Comparison of ENCODE assay signal across 7 mouse cellular contexts in genomic region chr15:103250195-103250740, GRCm38 (mm10). TPM values are rescaled to one million over a fixed set of nuclear protein-coding genes. Genes with fewer than 3 reads are reported as not detected.
A peak's percentile ranks its signal among the peaks of the same experiment; 100 is the strongest.
DNase-seq lines count a peak whose midpoint lies in the region; ATAC-seq and TF ChIP-seq lines count a peak whose summit lies in the region.

No protein-coding gene starts in this region.

- H3K4me1 ChIP-seq in G1E (ENCODE audit: insufficient read depth, low read depth, low read length), result peaks cover 70% of the 10 kb centered on the region
- no peaks in the 10 kb centered on the region for H3K4me1 ChIP-seq in cortical plate, adult 2 months (ENCODE audit: control insufficient read depth, insufficient read depth, low read length)
- peaks cover 29% of the 10 kb centered on the region for H3K4me1 ChIP-seq in heart, embryonic 10.5 days

- TF ChIP-seq CTCF in G1E (IDR thresholded peaks at IDR 0.05; ENCODE audit: low read depth, low read length), result peak; percentile 94
- TF ChIP-seq CTCF in cortical plate, adult 2 months (IDR thresholded peaks at IDR 0.05; ENCODE audit: extremely low read depth, insufficient read depth, low read length), result peak; percentile 66

- H3K27me3 ChIP-seq in G1E (ENCODE audit: insufficient read depth, low read length), result no peaks in the 10 kb centered on the region
- H3K27me3 ChIP-seq in heart, embryonic 10.5 days (ENCODE audit: insufficient read depth, poor library complexity, severe bottlenecking), result no peaks in the 10 kb centered on the region
- H3K27me3 ChIP-seq in splenic B cell, adult 2 months (ENCODE audit: control insufficient read depth, insufficient read depth, low read length, poor library complexity, severe bottlenecking), result peaks cover 3% of the 10 kb centered on the region

- H3K4me3 ChIP-seq in G1E (ENCODE audit: low read depth, low read length), result peak overlapping the region; percentile 87
- H3K4me3 ChIP-seq in cortical plate, adult 2 months (ENCODE audit: insufficient read depth, low read length), result no peak overlapping the region
- peak overlapping the region; percentile 5 for H3K4me3 ChIP-seq in heart, embryonic 10.5 days

- 38% methylated on average over 2 of the region's 2 CpGs for WGBS in heart, embryonic 10.5 days

- H3K36me3 ChIP-seq in G1E (replicated peaks), result peaks cover 79% of the 10 kb centered on the region
- H3K36me3 ChIP-seq in heart, embryonic 10.5 days, result peaks cover 39% of the 10 kb centered on the region
- peaks cover 15% of the 10 kb centered on the region for H3K36me3 ChIP-seq in splenic B cell, adult 2 months (ENCODE audit: control insufficient read depth, insufficient read depth, low read length, poor library complexity, severe bottlenecking)

- DNase-seq in CD4-positive, CD25-positive, alpha-beta regulatory T cell, adult 2 months (ENCODE audit: low read depth, low spot score), result peak; percentile 69
- peak; percentile 47 for DNase-seq in G1E (ENCODE audit: low spot score)
- DNase-seq in heart, embryonic 10.5 days (ENCODE audit: low spot score), result peak; percentile 92
- DNase-seq in kidney, postnatal 36 days, result peak; percentile 67 to 88
- peak; percentile 79 for DNase-seq in splenic B cell, adult 2 months (ENCODE audit: low read depth, low spot score)

- H3K9me3 ChIP-seq in G1E (replicated peaks), result no peaks in the 10 kb centered on the region
- H3K9me3 ChIP-seq in heart, embryonic 10.5 days, result no peaks in the 10 kb centered on the region

- peak; percentile 16; the same call in 1 of the 2 replicates for ATAC-seq in G1E (ENCODE audit: extremely low read depth, insufficient number of reproducible peaks, low FRiP score, poor library complexity, severe bottlenecking)
- peak; percentile 60 for ATAC-seq in megakaryocyte, adult 5-6 weeks (ENCODE audit: poor library complexity, severe bottlenecking)

- no peak overlapping the region for H3K27ac ChIP-seq in cortical plate, adult 2 months (ENCODE audit: insufficient read depth, low read length)
- peak overlapping the region; percentile 64 for H3K27ac ChIP-seq in heart, embryonic 10.5 days

- no peak for TF ChIP-seq POLR2A in cortical plate, adult 2 months (IDR thresholded peaks at IDR 0.05; ENCODE audit: extremely low read depth, insufficient read depth, low read length)

RNA-seq across cellular contexts. Expression of gene Nfe2, which starts 7.9 kb away (rescaled TPM):
- 254 and 313 TPM in 2 replicates for total RNA-seq in G1E (2014; fragmentation: Nextera tagmentation)
- 177 TPM in 2 replicates for total RNA-seq in G1E (2017)
- polyA plus RNA-seq in G1E (2012), result 151 and 155 TPM in 2 replicates
- polyA plus RNA-seq in cortical plate, adult 2 months (2012; rRNA removed), result 0.11 and 0.21 TPM in 2 replicates
- polyA plus RNA-seq in heart, embryonic 10.5 days (2016; fragmentation: Nextera tagmentation; extraction: Ambion mirVana), result 15.2 and 19.4 TPM in 2 replicates
- 205 and 258 TPM in 2 replicates for total RNA-seq in megakaryocyte, adult 5-6 weeks (2015)
- total RNA-seq in megakaryocyte, adult 5-6 weeks (2017), result 218 and 249 TPM in 2 replicates

RNA-seq across cellular contexts. Expression of gene Hnrnpa1, which starts 10.0 kb away (rescaled TPM):
- total RNA-seq in G1E (2014; fragmentation: Nextera tagmentation), result 379 and 391 TPM in 2 replicates
- 797 and 984 TPM in 2 replicates for total RNA-seq in G1E (2017)
- 143 and 212 TPM in 2 replicates for polyA plus RNA-seq in G1E (2012)
- polyA plus RNA-seq in cortical plate, adult 2 months (2012; rRNA removed), result 276 and 310 TPM in 2 replicates
- 682 and 901 TPM in 2 replicates for polyA plus RNA-seq in heart, embryonic 10.5 days (2016; fragmentation: Nextera tagmentation; extraction: Ambion mirVana)
- 320 and 365 TPM in 2 replicates for total RNA-seq in megakaryocyte, adult 5-6 weeks (2015)
- 765 and 767 TPM in 2 replicates for total RNA-seq in megakaryocyte, adult 5-6 weeks (2017)

RNA-seq across cellular contexts. Expression of gene Cbx5, which starts 10.7 kb away (rescaled TPM):
- 261 and 300 TPM in 2 replicates for total RNA-seq in G1E (2014; fragmentation: Nextera tagmentation)
- total RNA-seq in G1E (2017), result 215 and 278 TPM in 2 replicates
- 7.0 and 9.5 TPM in 2 replicates for polyA plus RNA-seq in G1E (2012)
- polyA plus RNA-seq in cortical plate, adult 2 months (2012; rRNA removed), result 72.1 and 74.4 TPM in 2 replicates
- polyA plus RNA-seq in heart, embryonic 10.5 days (2016; fragmentation: Nextera tagmentation; extraction: Ambion mirVana), result 152 and 154 TPM in 2 replicates
- 56.0 and 60.5 TPM in 2 replicates for total RNA-seq in megakaryocyte, adult 5-6 weeks (2015)
- 113 and 133 TPM in 2 replicates for total RNA-seq in megakaryocyte, adult 5-6 weeks (2017)

RNA-seq across cellular contexts. Expression of gene Copz1, which starts 22.2 kb away (rescaled TPM):
- total RNA-seq in G1E (2014; fragmentation: Nextera tagmentation) (494 and 507 TPM in 2 replicates), G1E (2017) (182 and 184 TPM in 2 replicates)
- polyA plus RNA-seq in G1E (2012), result 72.4 and 97.2 TPM in 2 replicates
- 140 and 148 TPM in 2 replicates for polyA plus RNA-seq in cortical plate, adult 2 months (2012; rRNA removed)
- 220 and 264 TPM in 2 replicates for polyA plus RNA-seq in heart, embryonic 10.5 days (2016; fragmentation: Nextera tagmentation; extraction: Ambion mirVana)
- 246 and 255 TPM in 2 replicates for total RNA-seq in megakaryocyte, adult 5-6 weeks (2015)
- total RNA-seq in megakaryocyte, adult 5-6 weeks (2017), result 87.7 and 93.9 TPM in 2 replicates

Comparison
In these comparisons a context has a peak if more than half of its experiments do, and no peak if none do; other contexts are left out.
1. RNA of gene Nfe2, which starts 7.9 kb away (polyA plus RNA-seq): 151 to 155 TPM in G1E and 15.2 to 19.4 TPM in heart, embryonic 10.5 days; 0.11 to 0.21 TPM in cortical plate, adult 2 months; every median in the first group is over 10 times any median in the second.
2. Peak in every context shown above with its lines, with median percentiles within 50 percentile points of each other: DNase-seq.